Mouse (Mus musculus): Measurements from ENCODE around the gene Prkg1.

- TF ChIP-seq CTCF (IDR thresholded peaks at IDR 0.05; ENCODE audit: low read depth, low read length) (no peak), GATA1 (IDR thresholded peaks at IDR 0.05; ENCODE audit: borderline replicate concordance, low read length) (no peak), TAL1 (conservative IDR thresholded peaks at IDR 0.05; ENCODE audit: low read depth, low read length) (no peak)
These were observed 93.1 kb downstream of the Prkg1 start for GRCm38 (mm10) chr19:31671726-31672125.
